Mouse (Mus musculus): ENCODE data around the gene Cdrt4.

- TF ChIP-seq MAX (IDR thresholded peaks at IDR 0.05) (no peak), CTCF (IDR thresholded peaks at IDR 0.05; ENCODE audit: control insufficient read depth, insufficient read depth, insufficient read length) (no peak)
These were observed 7.5 kb upstream of the Cdrt4 start for GRCm38 (mm10) chr11:62943538-62943937.

All from C2C12 (cell line).